Mouse (Mus musculus) G1E (cell line): ENCODE measurements around the gene Mylk. TPM values are rescaled to one million over a fixed set of nuclear protein-coding genes. Genes with fewer than 3 reads are reported as not detected.

Source experiments
- ATAC-seq: 2 replicates; pipeline ENCODE4 v1.8.0; 2016; ENCODE audit warnings: mild to moderate bottlenecking; ENCODE audit not compliant: insufficient number of reproducible peaks, poor library complexity, low FRiP score, severe bottlenecking; ENCODE audit errors: extremely low read depth
- DNase-seq: peaks from one replicate; pipeline ENCODE4 v3.0.0; 2012; ENCODE audit warnings: low spot score
- H3K27me3 ChIP-seq: 2 replicates; pipeline ENCODE4 v1.6.1; 2012; ENCODE audit warnings: mild to moderate bottlenecking, low read length, inconsistent platforms; ENCODE audit not compliant: insufficient read depth
- H3K36me3 ChIP-seq: replicated peaks from 2 replicates; pipeline ENCODE3; 2012; ENCODE audit warnings: mild to moderate bottlenecking, inconsistent platforms
- H3K4me1 ChIP-seq: 2 replicates; pipeline ENCODE4 v1.6.1; 2012; ENCODE audit warnings: low read depth, low read length, inconsistent platforms, mixed read lengths; ENCODE audit not compliant: insufficient read depth
- H3K4me3 ChIP-seq: 2 replicates; pipeline ENCODE4 v1.5.1; 2012; ENCODE audit warnings: low read depth, mild to moderate bottlenecking, inconsistent platforms, low read length, moderate library complexity, mixed read lengths
- H3K9me3 ChIP-seq: replicated peaks from 2 replicates; pipeline ENCODE4 v1.6.1; 2012; ENCODE audit warnings: inconsistent platforms
- CTCF ChIP-seq: IDR thresholded peaks from 2 replicates; pipeline ENCODE4 v1.5.1; 2012; ENCODE audit warnings: low read depth, low read length, inconsistent platforms, mixed read lengths
- GATA1 ChIP-seq: IDR thresholded peaks from 2 replicates; pipeline ENCODE4 v1.6.1; 2012; ENCODE audit warnings: borderline replicate concordance, low read length, inconsistent platforms, mixed read lengths
- GATA2 ChIP-seq: IDR thresholded peaks from 2 replicates; pipeline ENCODE4 v1.6.1; 2012; ENCODE audit warnings: low read depth, low read length, inconsistent platforms, borderline replicate concordance
- POLR2AphosphoS5 ChIP-seq: IDR thresholded peaks from 2 replicates; pipeline ENCODE4 v1.6.1; 2012; ENCODE audit warnings: low read depth, low read length, inconsistent platforms; ENCODE audit not compliant: insufficient replicate concordance
- TAL1 ChIP-seq: conservative IDR thresholded peaks from 2 replicates; pipeline ENCODE4 v1.6.1; 2012; ENCODE audit warnings: low read depth, low read length, inconsistent platforms, mixed read lengths
- polyA plus RNA-seq: library from polyadenylated mRNA; stranded (reverse); fragments of >175 nt; gene quantifications from 2 replicates; pipeline ENCODE4 v1.2.3, GENCODE M21; 2012
- total RNA-seq, 2 experiments: library from RNA; stranded (forward) in 1 of 2; stranded (reverse) in 1 of 2; fragments of 200-1000 nt in 1 of 2; fragments of >200 nt in 1 of 2; fragmentation: Nextera tagmentation in 1 of 2; gene quantifications; 2 replicates each; pipeline ENCODE4 v1.2.3; 2014 to 2017

Gene Mylk
- total and polyA plus RNA-seq, 3 experiments = 0.05 TPM; not detected in 2

DNA sequence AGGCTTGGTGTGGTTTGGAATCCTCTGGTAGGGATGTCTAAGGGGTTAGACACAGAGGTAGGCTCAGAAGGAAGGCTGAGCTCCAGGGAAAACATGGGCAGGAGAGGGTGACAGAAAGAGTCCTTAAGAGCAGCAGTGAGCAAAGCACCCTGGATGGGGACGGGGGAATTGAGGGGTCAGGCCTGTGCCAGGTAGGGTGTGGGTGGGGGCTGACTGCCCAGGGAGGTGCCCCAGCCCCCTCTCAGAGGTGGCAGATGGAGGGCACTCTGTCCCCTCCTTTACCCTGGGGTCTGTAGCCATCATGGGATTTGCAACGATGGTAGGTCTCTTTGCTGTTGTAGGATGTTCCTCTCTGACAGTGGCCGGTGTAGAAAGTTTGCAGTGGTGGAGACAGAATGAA is 201.3 kb downstream of the Mylk start:
- Histone ChIP-seq H3K9me3 (no peaks in the 10 kb centered on the region), H3K27me3 (peaks cover 25% of the 10 kb centered on the region), H3K36me3 (no peaks in the 10 kb centered on the region), H3K4me3 (no peak overlapping the region), H3K4me1 (no peaks in the 10 kb centered on the region)
- TF ChIP-seq GATA2 (no peak), CTCF (no peak), GATA1 (no peak), TAL1 (no peak), POLR2AphosphoS5 (no peak)
- no peak for ATAC-seq
- no peak for DNase-seq

DNA sequence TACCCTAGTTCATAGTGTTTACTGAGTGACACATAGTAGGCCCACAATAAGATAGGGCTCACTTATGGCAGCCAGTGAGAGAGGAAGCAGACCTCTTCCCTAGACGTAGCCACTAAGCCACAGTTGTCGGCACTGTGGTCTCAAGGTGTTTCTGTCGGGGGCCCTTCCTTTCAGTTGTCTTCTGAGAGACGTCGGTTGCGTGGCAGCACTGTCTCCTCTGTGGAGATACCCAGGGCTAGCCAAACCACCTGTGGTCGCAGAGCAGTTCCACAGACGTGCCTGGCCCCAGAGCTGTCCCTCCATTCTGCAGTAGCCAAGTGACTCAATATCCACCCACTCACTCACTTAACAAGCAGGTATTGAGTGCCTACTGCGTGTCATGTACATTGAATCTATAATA is 205.9 kb downstream of the Mylk start:
- Histone ChIP-seq H3K36me3 (no peaks in the 10 kb centered on the region), H3K4me3 (no peak overlapping the region), H3K4me1 (no peaks in the 10 kb centered on the region), H3K9me3 (no peaks in the 10 kb centered on the region), H3K27me3 (peaks cover 10% of the 10 kb centered on the region)
- ATAC-seq (no peak), DNase-seq (no peak)
- no peak for TF ChIP-seq POLR2AphosphoS5
- TF ChIP-seq GATA2 = no peak
- TF ChIP-seq GATA1 = no peak
- TF ChIP-seq TAL1 = no peak
- no peak for TF ChIP-seq CTCF

DNA sequence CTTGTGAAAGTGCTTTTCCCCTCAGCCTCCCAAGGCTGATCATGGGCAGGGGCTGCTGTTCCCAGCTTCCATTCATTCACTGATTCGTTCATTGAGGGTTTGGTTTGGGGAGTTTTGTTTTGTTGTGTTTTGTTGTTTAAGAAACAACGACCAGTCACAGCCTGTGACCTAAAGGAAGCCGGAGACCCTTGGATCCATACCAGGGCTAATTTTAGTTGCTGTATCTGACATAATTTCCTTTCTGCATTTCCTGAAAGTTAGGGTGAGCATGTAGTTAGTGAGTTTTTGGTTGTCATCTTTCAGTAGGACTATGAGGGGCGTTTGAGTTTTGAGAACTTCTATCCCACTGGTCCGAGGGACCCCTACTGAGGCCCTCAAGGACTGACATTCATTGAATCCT is 207.2 kb downstream of the Mylk start:
- TF ChIP-seq POLR2AphosphoS5 = no peak
- TF ChIP-seq CTCF = no peak
- TF ChIP-seq TAL1 = no peak
- no peak for TF ChIP-seq GATA2
- no peak for TF ChIP-seq GATA1
- no peaks in the 10 kb centered on the region for H3K4me1 ChIP-seq
- H3K9me3 ChIP-seq = no peaks in the 10 kb centered on the region
- H3K4me3 ChIP-seq = no peak overlapping the region
- DNase-seq (no peak), ATAC-seq (no peak)
- peaks cover 9% of the 10 kb centered on the region; the same call in 1 of the 2 replicates for H3K27me3 ChIP-seq
- H3K36me3 ChIP-seq = no peaks in the 10 kb centered on the region

DNA sequence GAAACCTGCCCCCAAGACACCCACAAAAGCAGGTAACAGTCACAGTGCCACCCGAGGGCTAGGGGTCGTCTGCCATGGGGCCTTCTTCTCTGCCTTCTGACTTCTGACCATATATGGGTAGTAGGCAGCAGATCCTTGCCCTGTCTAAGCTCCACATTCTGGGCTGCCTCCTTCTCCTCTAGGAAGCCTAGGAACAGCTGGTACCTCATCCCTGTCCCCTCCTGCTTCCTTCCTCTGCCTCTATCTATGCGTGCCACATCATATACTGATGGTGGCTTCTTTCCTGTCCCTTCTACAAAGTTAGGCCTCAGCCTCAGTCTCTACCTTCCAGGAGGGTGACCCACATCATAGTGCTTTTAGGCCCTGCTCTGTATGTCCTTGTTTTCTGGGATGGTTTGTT is 207.8 kb downstream of the Mylk start:
- TF ChIP-seq GATA2 (no peak), CTCF (no peak), GATA1 (no peak), POLR2AphosphoS5 (no peak), TAL1 (no peak)
- ATAC-seq (no peak), DNase-seq (no peak)
- no peak overlapping the region for H3K4me3 ChIP-seq
- peaks cover 14% of the 10 kb centered on the region; the same call in 1 of the 2 replicates for H3K27me3 ChIP-seq
- no peaks in the 10 kb centered on the region for H3K4me1 ChIP-seq
- no peaks in the 10 kb centered on the region for H3K36me3 ChIP-seq
- H3K9me3 ChIP-seq = no peaks in the 10 kb centered on the region

DNA sequence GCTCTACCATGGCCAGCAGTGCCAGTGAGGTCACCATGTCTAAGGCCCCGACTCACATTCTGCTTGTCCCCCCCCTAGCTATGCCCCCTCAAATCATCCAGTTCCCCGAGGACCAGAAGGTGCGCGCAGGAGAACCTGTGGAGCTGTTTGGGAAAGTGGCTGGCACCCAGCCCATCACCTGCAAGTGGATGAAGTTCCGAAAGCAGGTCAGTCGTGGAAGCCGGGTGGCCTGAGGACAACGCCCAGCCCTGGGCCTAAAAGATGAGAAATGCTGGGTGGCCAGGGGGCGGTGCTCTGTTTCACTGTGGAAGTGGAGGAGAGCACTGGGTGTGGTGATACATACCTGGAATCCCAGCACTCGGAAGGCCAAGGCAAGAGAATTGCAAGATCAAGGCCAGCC is 208.5 kb downstream of the Mylk start:
- no peaks in the 10 kb centered on the region for H3K36me3 ChIP-seq
- DNase-seq (no peak), ATAC-seq (no peak)
- TF ChIP-seq TAL1 (no peak), CTCF (no peak), GATA1 (no peak), GATA2 (no peak), POLR2AphosphoS5 (no peak)
- H3K4me3 ChIP-seq = no peak overlapping the region
- H3K9me3 ChIP-seq = no peaks in the 10 kb centered on the region
- H3K4me1 ChIP-seq = no peaks in the 10 kb centered on the region
- peaks cover 16% of the 10 kb centered on the region; the same call in 1 of the 2 replicates for H3K27me3 ChIP-seq

DNA sequence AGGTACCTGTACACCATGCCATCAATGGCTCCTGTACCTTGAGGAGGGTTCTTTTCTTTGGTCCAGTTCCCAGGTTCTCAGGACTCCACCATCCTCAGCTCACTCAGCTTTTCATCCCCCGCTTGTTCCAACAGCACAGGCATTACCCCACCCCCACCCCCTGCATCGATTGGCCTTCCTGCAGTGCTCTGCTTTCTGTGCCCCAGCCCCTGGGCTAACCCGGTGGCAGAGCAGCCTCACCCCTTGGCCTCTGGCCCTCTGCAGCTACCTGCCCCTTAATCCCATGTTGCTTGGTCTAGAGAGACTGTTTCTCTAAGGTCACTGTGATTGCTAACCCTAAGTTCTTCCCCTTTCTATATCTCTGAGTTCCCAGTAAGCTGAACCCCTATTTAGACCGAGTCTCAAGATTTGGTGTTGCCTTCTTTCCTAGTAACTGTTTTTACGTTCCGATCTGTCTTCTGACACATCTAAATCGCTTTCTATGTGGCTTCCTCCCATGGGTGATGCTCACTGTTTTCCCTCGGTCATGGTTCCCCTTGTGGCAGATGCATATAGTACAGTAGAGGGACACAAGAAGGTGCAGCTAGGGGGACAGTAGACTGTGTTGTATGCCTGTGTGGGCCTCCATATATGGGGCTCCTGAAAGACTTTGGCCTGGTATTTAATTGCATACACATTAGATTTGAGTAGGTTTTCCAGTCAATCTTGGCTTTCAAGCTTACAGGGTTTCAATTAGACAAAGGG is 212.6 kb downstream of the Mylk start:
- ATAC-seq (no peak), DNase-seq (no peak)
- Histone ChIP-seq H3K27me3 (peaks cover 24% of the 10 kb centered on the region; the same call in 1 of the 2 replicates), H3K4me1 (no peaks in the 10 kb centered on the region), H3K9me3 (no peaks in the 10 kb centered on the region), H3K4me3 (no peak overlapping the region), H3K36me3 (no peaks in the 10 kb centered on the region)
- no peak for TF ChIP-seq GATA2
- no peak for TF ChIP-seq CTCF
- TF ChIP-seq TAL1 = no peak
- TF ChIP-seq GATA1 = no peak
- TF ChIP-seq POLR2AphosphoS5 = no peak

DNA sequence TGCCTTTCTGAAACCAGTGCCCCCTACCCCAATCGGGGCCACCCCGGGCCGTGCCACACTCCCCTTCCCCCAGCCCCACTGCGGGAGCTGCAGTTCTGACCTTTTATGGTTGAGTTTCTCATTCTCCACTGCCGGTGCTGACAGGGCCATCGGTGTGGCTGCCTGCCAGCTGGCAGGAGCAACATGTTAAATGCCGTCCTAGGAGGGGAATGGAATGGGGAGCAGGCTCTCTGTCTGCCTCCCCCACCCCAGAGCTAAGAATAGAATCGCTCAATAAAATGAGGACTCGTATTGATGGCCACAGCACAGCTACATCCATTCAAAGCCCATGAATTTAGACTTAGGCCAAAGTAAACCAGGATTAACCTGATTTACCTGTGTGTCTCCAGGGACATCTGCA is 213.7 kb downstream of the Mylk start:
- no peaks in the 10 kb centered on the region for H3K9me3 ChIP-seq
- TF ChIP-seq POLR2AphosphoS5 (no peak), CTCF (no peak), TAL1 (no peak), GATA1 (no peak), GATA2 (no peak)

More for the DNA sequence above, 213.7 kb downstream of the Mylk start:
- H3K4me3 ChIP-seq = no peak overlapping the region
- ATAC-seq = no peak
- H3K27me3 ChIP-seq = peaks cover 21% of the 10 kb centered on the region
- no peaks in the 10 kb centered on the region for H3K36me3 ChIP-seq
- H3K4me1 ChIP-seq = no peaks in the 10 kb centered on the region
- DNase-seq = no peak
